Mouse (Mus musculus) bone marrow, adult 2 months (tissue): ENCODE data around the gene Haus4.

ENCODE experiments used
- CTCF ChIP-seq: fragments of 200-500 bp; IDR thresholded peaks from 2 replicates; pipeline ENCODE4 v1.5.1; 2011; ENCODE audit warnings: low read length, control low read depth; ENCODE audit not compliant: control insufficient read depth, insufficient read depth
- POLR2A ChIP-seq: fragments of 200-500 bp; IDR thresholded peaks from 2 replicates; pipeline ENCODE4 v1.6.1; 2011; ENCODE audit warnings: low read depth, mild to moderate bottlenecking, control low read depth, low read length, borderline replicate concordance; ENCODE audit not compliant: control insufficient read depth

DNA sequence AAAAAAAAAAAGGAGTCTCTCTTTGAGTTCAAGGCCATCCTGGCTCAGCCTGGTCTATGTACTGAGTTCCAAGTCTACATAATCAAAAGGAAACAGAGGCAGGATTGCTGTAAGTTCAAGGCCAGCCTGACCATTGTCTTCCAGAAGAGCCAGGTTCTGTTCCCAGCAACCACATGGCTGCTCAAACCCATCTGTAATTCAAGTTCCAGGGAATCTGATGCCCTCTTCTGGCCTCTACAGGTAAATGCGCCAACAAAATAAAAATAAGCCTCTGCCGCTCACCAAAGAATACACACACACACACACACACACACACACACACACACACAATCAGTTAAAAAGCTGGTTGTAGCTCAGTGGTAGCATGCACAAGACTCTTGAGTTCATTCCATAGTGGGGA lies 15.8 kb downstream of the Haus4 start:
- TF ChIP-seq CTCF (no peak), POLR2A (no peak)
